Mouse (Mus musculus) adrenal gland, adult (tissue): Measurements from ENCODE around the gene Ntf5.
A peak's percentile ranks its signal among the peaks of the same experiment; 100 is the strongest.
"Not testable (repeated sequence)": the region's sequence is repeated elsewhere in the genome, so short reads cannot be mapped to it uniquely, and the experiment has no call there.

Experiments
- DNase-seq, 2 experiments: peaks; one replicate each; pipeline ENCODE4 v3.0.0; 2022 to 2023; ENCODE audit warnings: low spot score in 1 of 2; ENCODE audit not compliant: inconsistent age in 2 of 2

The Ntf5 gene

DNA sequence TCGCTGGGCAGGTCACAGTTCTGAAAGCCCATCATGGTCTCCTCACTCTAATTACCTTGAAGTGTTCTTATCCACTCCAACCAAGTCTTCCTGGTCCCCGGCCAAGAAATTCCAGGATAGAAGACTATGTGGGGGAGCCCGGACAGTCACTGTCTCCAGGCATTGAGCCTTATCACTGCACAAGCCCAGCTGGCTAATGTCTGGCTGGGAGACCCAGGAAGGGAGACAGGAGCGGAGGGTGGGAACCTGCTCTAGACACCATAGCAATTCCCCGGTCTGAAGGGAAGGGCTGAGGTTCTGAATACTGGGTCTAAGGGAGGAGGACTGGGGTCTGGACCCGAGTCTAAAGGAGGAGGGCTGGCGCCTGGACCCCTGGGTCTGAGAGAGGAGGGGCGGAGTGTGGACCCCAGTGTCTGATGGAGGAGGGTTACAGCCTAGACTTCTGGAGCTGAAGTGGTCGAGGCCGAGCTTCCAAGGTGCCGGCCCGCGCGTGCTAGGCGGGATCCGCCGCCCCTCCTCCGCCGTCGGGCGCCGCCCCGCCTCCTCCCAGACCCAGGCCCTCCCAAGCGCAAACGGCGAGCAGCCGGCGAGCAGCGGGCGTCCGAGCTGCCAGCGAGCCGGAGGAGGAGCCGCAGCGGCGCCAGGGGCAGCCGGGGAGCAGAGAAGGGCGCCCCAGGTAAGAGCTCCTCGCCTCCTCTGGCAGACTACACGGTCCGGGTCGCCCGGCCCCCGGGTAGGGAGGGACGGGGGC, at the start of gene Ntf5:
Ntf5 (plus strand) TSS at position 583 of the 751 bp plus-strand sequence.
- DNase-seq = no peak

DNA sequence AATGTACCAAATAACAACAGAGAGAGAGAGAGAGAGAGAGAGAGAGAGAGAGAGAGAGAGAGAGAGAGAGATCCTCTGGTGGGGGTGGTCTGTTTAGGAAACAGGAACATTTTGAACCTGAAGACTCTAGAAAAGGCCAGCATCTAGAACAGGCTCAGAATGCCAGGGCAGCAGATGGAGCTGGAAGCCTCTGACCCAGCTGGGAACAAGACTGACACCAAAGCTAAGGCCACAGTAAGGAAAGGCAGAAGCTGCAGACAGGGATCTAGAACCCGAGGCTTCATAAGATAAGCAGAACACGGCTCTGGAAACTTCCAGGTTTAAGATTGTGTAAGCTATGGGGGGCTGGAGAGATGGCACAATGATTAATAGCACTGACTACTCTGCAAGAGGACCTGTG, 49.5 kb upstream of the Ntf5 start:
- no peak for DNase-seq

DNA sequence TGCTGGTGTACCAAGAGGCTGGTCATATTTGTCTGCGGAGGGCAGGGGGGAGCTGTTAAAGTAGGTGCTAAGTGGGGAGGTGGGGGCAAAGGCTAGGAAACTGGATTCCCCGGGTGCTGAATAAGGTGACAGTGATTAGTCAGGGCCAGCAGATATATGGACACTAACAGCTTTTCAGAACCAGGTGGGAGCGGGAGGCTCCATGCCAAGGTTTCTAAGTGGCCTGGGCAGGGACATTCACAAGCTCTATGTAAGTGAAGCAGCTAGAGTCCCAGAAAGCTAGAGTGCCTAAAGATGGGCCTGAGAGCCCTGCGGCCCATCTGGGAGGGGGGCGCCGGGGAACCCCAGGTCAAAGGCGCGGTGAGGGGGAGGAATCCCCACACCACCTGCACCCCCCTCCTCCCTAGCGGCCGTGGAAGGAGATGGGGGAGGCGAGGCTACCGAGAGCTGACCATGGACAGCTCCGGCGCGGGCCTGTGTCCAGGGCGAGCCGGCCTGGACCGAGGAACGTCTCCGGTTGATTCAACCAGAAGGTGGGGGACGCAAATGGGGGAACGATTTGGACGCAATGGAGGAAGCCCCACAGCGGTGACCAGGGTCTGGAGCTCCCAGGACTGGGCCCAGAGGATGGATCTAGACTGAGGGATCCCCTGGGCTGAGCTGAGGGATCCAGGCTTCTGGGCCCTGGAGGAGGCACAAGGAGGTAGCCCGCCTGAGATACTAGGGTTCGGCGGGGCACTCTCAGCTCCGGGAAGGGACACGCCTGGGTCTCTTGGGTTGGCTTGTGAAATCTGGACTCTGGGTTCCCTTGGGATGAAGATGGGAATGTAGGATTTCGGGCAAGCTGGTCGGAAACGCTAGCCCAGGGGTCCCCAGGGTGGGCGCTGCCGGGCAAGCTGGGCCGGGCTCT, 47.5 kb upstream of the Ntf5 start:
- peak; percentile 65 to 83 for DNase-seq

DNA sequence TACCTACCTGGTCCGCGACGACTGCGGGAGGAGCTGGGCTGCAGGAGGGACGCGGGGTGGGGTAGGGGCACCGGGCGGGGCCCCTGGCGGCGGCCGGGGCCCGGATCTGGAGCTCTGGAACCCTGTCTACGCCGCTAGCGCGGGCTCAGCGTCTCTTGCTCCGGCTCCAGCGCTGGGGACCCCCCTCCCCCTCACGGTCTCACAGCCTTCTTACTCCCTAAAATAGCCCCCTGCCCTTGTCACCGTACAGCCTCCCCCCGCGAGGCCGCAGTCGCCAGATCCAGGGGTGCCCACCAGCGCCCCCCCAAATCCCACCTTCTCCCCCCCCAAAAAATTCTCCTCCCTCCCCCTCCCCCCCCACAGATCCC, 46.9 kb upstream of the Ntf5 start, which contains the start of gene Ppfia3:
Ppfia3 (minus strand) TSS at position 368 of the 368 bp plus-strand sequence.
- peak in 1 of 2 experiments; percentile 69 for DNase-seq

DNA sequence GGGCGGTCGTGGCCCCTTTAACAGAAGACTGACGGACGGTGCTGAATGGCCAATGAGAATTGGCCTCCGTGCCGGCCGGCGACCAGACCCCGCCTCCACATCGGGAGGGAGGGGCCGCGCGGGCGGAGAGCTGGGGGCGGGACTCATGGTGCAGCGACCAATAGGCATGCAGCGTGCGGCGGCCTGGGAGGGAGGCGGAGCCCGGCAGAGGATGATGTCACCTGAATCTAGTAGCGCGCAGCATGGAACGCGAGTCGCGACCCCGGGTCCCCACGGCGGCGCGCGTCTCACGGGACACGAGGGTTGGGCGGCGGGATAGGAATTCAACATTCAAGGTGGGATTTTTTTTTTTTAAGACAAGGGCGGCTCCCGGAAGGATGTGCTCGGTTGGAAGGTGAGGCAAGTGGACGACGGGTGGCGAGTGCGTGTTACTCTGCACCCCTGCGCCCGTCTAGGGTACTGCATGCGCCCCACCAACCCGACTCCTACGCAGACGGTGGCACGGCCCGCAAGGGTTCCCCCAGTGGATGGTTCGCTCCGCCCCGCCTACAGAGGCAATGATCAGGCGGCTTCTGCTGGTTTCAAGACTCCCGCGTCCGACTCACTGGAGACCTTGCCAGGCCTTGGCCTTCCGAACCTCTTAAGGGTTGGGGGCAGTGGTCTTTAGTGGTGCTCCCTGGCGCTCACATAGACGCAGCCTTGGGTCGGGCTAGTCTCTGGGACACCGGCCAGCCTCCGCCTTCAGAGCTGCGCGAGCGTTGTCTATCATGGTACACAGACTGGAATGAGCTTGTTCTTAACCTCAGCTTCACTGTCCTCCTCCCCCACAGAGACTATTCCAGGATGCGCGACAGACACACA, 46.2 kb upstream of the Ntf5 start:
- peak; percentile 98 to 99 for DNase-seq

DNA sequence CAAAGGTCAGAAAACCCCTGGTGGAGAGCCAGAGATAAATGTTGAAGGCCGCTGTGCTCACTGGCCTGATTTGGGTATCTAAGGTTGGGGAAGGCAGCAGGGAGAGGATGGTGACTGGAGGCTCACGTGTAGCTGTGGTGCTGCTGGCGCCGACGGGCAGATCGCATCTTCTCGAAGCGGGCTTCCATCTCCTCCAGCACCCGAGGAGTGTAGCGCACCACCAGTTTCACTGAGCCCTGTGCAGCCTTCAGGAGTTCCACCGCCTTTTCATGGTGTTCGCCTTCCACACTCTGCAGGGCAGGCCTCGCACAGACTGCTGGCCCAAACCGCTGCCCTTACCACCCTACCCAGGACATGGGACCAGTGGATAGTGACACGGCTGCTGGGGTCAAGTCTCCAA, 45.3 kb upstream of the Ntf5 start:
- peak in 1 of 2 experiments; percentile 35 for DNase-seq

DNA sequence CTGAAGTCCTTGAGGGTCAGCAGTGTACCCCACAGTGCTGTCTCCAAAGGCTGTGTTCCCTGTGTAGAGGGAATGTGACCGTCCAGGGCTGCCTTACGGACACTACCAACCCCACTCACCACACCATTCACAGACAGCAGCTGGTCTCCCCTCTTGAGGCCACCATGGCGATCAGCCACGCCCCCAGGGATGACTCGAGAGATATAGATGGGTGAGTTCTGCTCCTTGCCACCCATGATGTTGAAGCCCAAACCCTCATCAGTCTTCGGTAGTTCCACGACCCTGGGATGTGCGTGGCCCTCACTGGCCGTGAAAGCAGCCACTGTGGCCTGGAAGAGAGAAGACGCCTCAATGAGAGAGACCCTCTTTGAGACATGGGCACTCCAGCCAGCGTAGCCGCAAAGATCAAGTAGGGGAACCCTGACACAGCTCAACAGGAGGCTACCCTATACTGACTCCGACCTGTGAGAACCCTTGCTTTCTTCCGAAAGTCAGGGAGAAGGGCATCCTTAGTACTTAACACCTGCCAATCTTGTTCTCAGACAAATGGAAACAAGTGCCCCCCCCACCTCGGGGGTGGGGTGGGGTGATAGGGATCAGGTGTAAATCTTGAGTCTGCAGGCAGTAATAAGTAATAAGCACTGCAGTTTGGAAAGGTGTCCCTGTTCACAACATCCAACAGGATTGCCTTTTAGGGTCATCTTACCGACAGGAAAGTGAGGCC, 44.3 kb upstream of the Ntf5 start:
- peak in 1 of 2 experiments; percentile 36 for DNase-seq

DNA sequence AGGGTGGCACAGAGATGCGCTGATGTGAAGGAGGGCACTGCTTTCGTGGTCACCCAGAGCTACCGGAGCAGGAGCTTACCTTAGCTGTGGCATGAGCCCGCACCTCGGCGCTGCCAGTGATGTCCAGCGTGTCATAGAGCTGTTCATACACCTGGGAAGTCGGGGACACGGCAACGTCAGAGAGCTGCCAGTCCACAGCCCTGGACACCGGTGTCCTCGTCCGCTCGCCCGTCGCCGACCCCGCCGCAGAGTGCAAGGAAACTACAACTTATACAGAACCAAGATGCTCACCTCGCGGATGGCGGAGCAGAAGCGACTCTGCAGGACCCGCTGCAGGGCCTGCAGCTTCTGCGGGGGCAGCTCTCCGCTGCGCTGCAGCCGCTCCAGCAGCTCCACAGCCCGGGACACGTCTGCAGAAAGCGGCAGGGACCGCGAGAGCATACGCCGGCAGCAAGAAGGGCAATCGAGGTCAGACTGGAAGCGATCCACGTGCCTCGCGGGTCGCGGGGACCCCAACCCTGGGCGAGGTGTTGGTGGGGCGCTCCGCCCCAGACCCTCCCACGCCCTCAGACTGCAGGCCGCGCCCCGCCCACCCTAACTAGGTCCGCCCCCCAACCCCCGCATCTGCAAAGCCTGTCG, 43.5 kb upstream of the Ntf5 start:
- DNase-seq = peak in 1 of 2 experiments; percentile 36

DNA sequence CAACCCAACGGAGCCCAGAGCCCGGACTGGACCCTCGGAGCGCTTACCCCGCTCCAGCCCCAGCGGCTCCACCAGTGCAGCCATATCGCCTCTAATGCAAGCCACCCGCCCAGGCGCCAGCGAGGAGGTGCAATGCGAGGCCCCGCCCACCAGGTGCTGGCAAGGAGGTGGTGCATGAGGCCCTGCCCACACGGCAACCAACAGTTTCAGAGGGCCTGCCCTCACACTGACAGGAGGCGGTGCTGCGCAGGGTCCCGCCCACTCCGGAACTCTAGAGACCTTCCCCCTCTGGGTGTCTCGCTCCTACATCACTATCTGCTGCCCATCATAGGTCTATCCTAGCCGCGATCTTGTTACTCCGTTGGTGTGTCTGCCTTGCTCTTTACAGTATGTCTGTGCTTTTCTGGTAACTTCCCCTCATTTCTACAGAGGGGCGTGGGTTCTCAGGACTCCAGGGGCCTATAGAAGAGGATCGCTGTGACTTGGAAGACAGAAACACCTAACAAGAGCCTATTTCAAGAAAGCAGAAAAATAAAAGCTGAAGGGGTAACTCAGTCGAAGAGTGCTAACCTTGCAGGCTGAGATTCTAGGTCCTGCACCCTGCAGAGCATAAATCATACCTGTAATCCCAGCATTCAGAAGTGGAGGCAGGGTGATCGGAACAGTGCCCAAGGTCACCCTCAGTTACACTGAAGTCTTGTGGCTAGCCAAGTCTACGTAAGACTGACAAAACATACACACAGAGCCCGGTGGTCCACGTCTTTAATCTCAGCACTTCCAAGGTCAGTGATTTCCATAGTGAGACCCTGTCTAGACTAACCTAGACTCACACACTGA, 42.8 kb upstream of the Ntf5 start, which contains the start of gene Lin7b:
Lin7b (minus strand) TSS at position 109 of the 837 bp plus-strand sequence.
- peak; percentile 95 to 97 for DNase-seq

DNA sequence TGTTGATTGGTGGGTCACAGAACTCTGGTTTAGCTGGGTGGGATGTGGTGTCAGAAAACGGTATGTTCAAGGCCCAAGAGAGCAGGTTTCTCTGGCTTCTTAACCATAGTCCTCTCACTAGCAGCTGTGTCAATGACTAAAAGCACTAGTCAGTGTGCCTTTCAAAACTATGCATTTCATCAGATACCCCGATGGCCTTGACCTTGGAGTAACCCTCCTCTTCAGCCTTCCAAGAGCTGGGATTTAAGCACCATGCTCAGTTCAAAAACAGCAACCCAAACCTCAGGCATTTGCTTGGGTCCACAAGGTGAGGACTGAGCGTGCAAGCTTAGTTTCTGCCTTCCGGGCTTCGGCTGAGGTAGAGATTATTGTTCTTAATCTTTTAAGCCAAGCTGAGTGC, 41.1 kb upstream of the Ntf5 start:
- peak; percentile 46 to 80 for DNase-seq

DNA sequence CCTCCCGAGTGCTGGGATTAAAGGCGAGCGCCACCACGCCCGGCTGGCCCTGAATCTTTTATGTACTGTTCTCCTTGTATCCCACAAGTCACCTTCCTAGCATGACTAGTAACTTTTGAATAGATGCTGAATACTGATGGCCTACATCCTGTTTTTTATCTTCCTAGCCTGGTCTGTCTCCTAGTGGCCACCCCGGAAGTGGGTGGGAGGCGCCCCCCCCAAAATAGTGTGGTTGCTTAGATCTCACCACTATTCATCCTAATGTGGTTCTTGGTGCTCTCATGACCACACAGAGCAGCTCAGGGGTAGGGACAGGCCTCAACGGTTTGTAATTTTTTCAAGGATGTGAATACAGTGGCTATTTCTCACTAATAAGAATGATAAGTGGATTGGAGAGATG, 38.9 kb upstream of the Ntf5 start:
- no peak for DNase-seq

DNA sequence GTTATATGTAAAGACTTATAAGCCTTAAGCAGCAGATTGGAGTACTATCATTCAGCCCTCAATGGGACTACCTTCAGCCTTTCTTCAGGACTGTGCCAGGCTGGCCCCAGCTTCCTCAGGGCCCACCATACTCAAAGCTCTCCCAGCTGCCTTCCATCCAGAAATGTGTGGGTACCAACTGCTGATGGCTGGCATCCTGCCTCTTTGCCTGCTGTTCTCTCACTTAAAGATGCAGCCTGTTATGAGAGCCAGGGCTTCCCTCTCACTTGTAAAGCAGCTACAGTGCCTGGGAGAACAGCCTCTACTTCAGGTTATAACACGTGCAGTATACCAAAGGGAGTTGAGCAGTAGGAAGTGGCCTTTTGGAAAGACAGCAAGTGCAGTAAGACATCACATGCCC, 37.4 kb upstream of the Ntf5 start:
- no peak for DNase-seq

DNA sequence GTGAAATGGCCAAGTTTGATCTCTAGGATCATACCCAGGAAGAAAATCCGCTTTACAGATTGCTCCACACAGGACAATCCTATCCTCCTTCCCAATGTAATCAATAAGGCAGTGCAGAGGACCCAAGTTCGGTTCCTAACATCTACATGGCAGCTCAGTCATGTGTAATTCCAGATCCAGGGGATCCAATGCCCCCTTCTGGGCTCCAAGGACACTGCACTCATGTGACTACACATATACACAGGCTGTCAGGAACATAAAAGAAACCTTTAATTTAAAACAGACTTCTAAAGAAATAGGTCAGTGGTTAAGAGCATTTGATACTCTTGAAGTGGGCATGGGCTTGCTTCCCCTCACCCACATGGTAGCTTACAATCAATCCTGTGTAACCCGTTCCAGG, 27.4 kb upstream of the Ntf5 start:
- no peak for DNase-seq

DNA sequence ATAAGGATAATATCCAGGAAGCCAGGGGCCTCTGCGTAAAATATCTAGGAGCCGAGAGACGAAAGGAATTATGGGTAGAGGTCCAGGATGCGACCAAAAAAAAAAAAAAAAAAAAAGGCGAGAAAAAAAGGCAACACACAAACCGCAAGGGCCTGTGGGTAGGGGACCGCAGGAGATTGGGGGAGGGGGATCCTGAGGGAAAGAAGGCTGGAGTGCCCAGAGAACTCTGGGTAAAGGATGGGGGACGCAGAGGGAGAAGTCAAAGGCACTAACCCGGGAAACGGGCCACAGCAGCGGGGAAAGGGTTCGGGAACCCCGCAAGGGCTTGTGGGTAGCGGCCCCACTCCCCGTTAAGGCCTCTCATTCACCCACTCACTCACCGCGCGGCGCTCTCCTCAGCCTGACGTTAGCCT, 18.4 kb upstream of the Ntf5 start:
- no peak for DNase-seq

DNA sequence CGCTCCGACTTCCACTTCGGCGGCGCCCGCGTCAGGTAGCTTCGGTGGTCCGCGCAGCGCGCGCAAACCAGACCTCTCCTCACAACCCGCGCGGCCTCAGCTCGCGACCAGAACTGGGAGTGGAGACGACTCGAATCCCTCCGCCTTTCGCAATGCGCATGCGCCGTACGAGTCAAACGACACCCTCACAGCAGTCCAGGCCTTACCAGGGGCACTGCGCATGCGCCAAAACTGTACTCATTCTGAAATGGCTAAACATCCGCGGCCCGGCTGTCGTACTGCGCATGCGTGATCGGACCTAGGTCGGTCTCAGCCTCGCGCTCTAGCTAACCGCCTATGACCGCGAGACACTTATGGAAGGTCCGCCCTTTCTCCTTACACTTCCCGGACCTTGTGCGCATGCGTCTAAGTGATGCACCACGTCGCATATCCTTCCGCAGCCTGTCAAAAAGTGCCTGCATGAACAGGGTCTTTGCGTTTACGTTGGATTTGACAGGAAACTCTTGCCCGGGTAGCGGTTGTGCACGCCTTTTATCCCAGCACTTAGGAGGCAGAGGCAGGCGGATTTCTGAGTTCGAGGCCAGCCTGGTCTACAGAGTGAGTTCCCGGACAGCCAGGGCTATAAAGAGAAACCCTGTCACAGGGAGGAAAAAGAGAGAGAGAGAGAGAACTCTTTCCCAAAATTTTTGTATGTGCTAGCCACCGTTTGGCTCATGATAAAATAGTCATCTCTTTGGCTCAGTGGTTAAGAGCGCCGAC, 17.7 kb upstream of the Ntf5 start, which contains the start of gene Snrnp70:
Snrnp70 (minus strand) TSS at position 165 of the 759 bp plus-strand sequence.
- DNase-seq = peak; percentile 100

DNA sequence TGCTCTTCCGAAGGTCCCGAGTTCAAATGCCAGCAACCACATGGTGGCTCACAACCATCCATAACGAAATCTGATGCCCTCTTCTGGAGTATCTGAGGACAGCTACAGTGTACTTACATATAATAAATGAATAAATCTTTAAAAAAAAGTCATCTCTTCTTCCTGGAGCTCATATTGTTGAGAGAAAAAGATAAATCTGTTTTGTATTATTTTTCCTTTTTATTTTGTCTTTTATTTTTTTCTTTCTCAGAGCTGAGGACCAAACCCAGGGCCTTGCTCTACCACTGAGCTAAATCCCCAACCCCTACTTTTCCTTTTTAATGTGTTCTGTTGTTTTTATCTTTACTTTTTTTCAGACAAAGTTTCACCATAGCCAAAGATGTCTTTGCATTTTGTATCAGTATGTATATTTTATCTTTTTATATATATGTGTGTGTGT, 17.1 kb upstream of the Ntf5 start:
- DNase-seq = not testable (repeated sequence)

DNA sequence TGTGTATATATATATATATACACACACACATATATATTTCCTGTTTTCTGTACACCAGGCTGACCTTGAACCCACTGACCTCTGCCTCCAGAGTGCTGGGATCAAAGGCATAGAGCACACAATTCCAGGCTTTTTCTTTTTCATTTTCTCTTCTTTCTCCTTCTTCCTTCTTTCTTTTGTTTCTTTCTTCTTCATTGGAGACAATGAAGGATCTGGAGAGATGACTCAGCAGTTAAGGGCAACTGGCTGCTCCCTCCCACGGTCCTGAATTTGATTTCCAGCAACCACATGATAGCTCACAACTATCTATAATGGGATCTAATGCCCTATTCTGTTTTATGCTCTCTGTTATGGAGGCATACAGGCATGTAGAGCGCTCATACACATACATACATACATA, 16.7 kb upstream of the Ntf5 start:
- DNase-seq = no peak

DNA sequence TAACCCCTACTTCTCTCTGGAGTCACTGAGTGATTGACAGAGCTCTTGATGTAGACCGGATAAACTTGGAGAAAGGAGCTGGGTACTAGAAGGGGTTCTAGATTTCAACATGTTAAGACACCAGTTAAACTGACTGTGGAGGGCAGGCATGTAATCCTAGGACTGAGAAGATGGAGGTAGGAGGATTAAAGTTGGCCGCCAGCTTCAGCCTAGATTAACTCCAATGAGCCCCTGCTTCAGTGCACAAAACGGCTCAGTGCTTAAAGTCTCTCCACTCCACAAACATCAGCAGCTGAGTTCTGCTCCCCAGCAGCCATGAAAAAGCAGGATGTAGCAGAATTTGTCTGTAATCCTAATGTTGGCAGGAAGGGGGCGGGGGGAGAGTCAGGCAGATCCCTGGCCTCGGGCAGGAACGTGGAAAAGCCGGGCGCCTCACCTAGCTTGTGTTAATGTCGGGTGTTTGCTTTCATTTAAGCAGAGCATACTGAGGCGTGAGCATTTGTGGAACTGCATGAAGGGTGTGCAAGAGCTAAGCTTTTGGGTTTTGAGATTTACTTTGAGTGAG, 11.9 kb upstream of the Ntf5 start:
- no peak for DNase-seq
